Mouse (Mus musculus) lung, adult 2 months (tissue): ENCODE measurements at regions not wholly inside any gene's neighbourhood (a gene's known extent, or its start where the extent isn't known, plus 50 kb on each side); places are given as distances from the start of the nearest gene placed in this dataset.

Experiments
- CTCF ChIP-seq: fragments of 200-500 bp; IDR thresholded peaks from 2 replicates; pipeline ENCODE4 v1.5.1; 2011; ENCODE audit warnings: mild to moderate bottlenecking, low read length, control low read depth; ENCODE audit not compliant: insufficient read depth
- POLR2A ChIP-seq: fragments of 200-500 bp; IDR thresholded peaks from 2 replicates; pipeline ENCODE4 v1.6.1; 2011; ENCODE audit warnings: low read depth, mild to moderate bottlenecking, control low read depth, low read length, borderline replicate concordance; ENCODE audit errors: extremely low read depth

- TF ChIP-seq POLR2A (no peak), CTCF (no peak)
Observed at GRCm38 (mm10) chr10:98135026-98135425, 408.5 kb upstream of the C030005K15Rik start.
